Mouse (Mus musculus) myocyte (in vitro differentiated cells): ENCODE results near the gene Tia1.

Source experiments
- CEBPB ChIP-seq: IDR thresholded peaks from 2 replicates; pipeline ENCODE4 v1.6.1; 2011; ENCODE audit warnings: mild to moderate bottlenecking, moderate library complexity; ENCODE audit not compliant: poor library complexity, insufficient read depth, severe bottlenecking
- E2F4 ChIP-seq: IDR thresholded peaks from one replicate; pipeline ENCODE4 v1.6.1; 2011; ENCODE audit warnings: mild to moderate bottlenecking, control low read depth, moderate library complexity; ENCODE audit not compliant: insufficient read depth
- MYOD1 ChIP-seq, 3 experiments: IDR thresholded peaks; one replicate each; pipeline ENCODE4 v1.6.1; 2011; ENCODE audit warnings: control low read depth in 2 of 3, low read depth in 2 of 3, mild to moderate bottlenecking in 2 of 3, moderate library complexity in 1 of 3; ENCODE audit not compliant: insufficient read length in 2 of 3, control insufficient read depth in 1 of 3
- MYOG ChIP-seq, 3 experiments: IDR thresholded peaks; one replicate each; pipeline ENCODE4 v1.6.1; 2011; ENCODE audit warnings: control low read depth in 2 of 3, low read depth in 2 of 3, mild to moderate bottlenecking in 2 of 3; ENCODE audit not compliant: insufficient read length in 2 of 3, control insufficient read depth in 1 of 3, insufficient read depth in 1 of 3
- POLR2A ChIP-seq: IDR thresholded peaks from one replicate; pipeline ENCODE4 v1.6.1; 2011; ENCODE audit warnings: low read depth, mild to moderate bottlenecking, control low read depth, moderate library complexity; ENCODE audit not compliant: insufficient read length
- POLR2AphosphoS2 ChIP-seq: IDR thresholded peaks from one replicate; pipeline ENCODE4 v1.6.1; 2011; ENCODE audit warnings: low read depth, control low read depth; ENCODE audit not compliant: insufficient read length
- REST ChIP-seq: IDR thresholded peaks from one replicate; pipeline ENCODE4 v1.6.1; 2011; ENCODE audit warnings: mild to moderate bottlenecking, control low read depth, moderate library complexity; ENCODE audit not compliant: insufficient read depth, insufficient read length
- SRF ChIP-seq: IDR thresholded peaks from one replicate; pipeline ENCODE4 v1.6.1; 2011; ENCODE audit warnings: low read depth; ENCODE audit not compliant: control insufficient read depth, insufficient read length
- TCF12 ChIP-seq: IDR thresholded peaks from one replicate; pipeline ENCODE4 v1.6.1; 2011; ENCODE audit warnings: mild to moderate bottlenecking, control low read depth; ENCODE audit not compliant: poor library complexity, insufficient read depth, severe bottlenecking
- USF1 ChIP-seq: IDR thresholded peaks from one replicate; pipeline ENCODE4 v1.6.1; 2011; ENCODE audit warnings: low read depth, mild to moderate bottlenecking, control low read depth, moderate library complexity

DNA sequence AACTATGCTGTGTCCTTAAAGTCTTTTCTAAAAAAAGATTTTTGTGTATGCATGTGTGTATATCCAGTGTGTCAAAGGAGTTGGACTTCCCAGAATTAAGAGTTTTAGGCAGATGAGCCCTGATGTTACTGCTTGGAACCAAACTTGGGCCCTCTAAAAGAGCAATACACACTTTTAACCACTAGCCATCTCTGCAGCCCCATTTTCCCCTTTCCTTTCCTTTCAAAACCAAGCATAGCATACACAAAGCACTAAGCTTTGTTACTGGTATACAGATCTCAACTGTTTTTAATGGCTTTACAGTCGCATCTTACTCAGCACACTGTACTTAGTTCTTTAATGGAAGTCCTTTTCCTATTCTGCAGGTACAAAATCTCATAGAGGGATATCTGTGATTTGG, 35.5 kb downstream of the Tia1 start:
- no peak for TF ChIP-seq POLR2A
- no peak for TF ChIP-seq REST
- TF ChIP-seq E2F4: no peak
- TF ChIP-seq USF1: no peak
- TF ChIP-seq MYOD1 (IDR thresholded peaks at IDR 0.05; ENCODE audit: control insufficient read depth in 1 of 3, insufficient read length in 2 of 3, low read depth in 2 of 3): no peak
- TF ChIP-seq TCF12: no peak
- TF ChIP-seq MYOG (IDR thresholded peaks at IDR 0.05; ENCODE audit: control insufficient read depth in 1 of 3, insufficient read depth in 1 of 3, insufficient read length in 2 of 3, low read depth in 2 of 3): no peak
- TF ChIP-seq POLR2AphosphoS2: no peak
- TF ChIP-seq CEBPB: no peak
- TF ChIP-seq SRF: no peak
